Mouse (Mus musculus): Measurements from ENCODE around the gene Tsen54. TPM values are rescaled to one million over a fixed set of nuclear protein-coding genes. Genes with fewer than 3 reads are reported as not detected.

Gene Tsen54
- polyA plus RNA-seq, 1 experiment from 2014 or later = 36.7 TPM

DNA sequence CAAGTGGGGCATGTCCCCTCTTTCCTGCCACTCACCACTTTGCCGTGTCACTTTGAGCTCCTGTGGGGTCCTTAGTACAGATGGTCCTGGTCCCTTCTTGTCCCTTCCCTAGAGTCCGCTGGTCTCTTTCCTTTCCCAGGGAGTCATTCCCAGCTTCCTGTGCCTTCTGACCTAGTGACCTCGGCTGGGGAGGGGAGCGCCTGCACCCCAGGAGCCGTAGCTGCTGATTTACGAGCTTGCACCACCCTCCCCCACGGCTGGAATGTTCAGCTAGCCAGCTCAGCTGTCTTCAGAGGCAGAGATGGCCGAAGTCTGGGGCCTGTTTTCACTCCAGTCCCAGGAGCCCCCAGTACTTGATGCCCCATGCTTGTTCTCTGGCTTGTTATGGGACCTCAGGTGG is 18.0 kb downstream of the Tsen54 start:
- WGBS = 11% methylated on average over 8 of the region's 8 CpGs
- H3K36me3 ChIP-seq = no peaks in the 10 kb centered on the region
- H3K27ac ChIP-seq = no peak overlapping the region
- no peaks in the 10 kb centered on the region for H3K9me3 ChIP-seq
- H3K9ac ChIP-seq = no peak overlapping the region
- H3K4me2 ChIP-seq (replicated peaks) = no peak overlapping the region
- H3K27me3 ChIP-seq = peaks cover 22% of the 10 kb centered on the region
- no peak overlapping the region for H3K4me3 ChIP-seq
- ATAC-seq (ENCODE audit: insufficient number of reproducible peaks, insufficient read depth, low FRiP score, low TSS enrichment) = no peak
- peaks cover 40% of the 10 kb centered on the region for H3K4me1 ChIP-seq

DNA sequence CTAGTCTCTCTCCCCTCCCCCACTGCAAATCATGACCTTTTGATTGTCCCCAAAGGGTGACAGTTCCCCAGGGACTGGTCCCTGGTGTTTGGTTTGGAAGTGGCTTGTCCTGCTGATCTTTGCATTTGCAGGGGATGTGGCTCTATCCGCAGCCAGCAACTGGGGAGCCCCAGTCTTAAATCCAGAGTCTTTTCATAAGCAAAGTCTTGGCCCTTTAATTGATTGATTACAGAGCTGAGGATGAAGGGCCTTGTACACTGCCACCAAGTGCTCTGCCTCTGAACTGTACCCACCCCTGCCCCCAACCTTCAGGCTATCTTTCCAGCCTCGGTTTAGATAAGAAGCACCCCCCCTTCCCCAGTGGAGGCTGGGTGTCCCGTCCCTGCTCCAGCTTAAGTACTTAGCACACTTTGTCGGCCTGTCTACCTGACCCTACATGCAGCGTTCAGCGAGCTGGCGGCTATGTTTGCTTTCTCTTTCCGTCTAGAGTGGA is 18.5 kb downstream of the Tsen54 start:
- no peaks in the 10 kb centered on the region for H3K9me3 ChIP-seq
- H3K36me3 ChIP-seq = no peaks in the 10 kb centered on the region
- no peak overlapping the region for H3K27ac ChIP-seq
- 18% methylated on average over 8 of the region's 8 CpGs for WGBS
- H3K9ac ChIP-seq = no peak overlapping the region
- H3K27me3 ChIP-seq = peaks cover 21% of the 10 kb centered on the region
- H3K4me2 ChIP-seq (replicated peaks) = no peak overlapping the region
- no peak for ATAC-seq (ENCODE audit: insufficient number of reproducible peaks, insufficient read depth, low FRiP score, low TSS enrichment)
- H3K4me1 ChIP-seq = peaks cover 40% of the 10 kb centered on the region
- H3K4me3 ChIP-seq = no peak overlapping the region

DNA sequence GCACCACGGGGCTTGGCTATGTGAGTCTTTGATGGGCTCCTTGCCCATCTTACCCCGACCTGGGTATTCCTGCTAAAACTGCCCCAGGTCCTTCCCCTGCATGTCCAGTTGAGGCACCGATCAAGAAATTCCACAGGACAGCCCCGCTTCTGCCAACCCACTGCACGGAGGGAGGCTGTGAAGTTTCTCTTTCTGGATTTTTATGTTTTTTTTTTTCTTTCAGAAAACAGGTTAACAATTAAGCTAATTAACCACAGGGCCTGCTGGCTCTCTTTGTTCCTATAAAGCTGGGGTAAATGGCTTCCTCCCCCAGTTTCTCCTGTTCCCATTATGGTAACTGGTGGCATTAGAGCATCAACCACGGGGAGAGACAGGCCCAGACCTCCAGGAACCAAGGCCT is 19.5 kb downstream of the Tsen54 start:
- H3K27me3 ChIP-seq = peaks cover 21% of the 10 kb centered on the region
- H3K27ac ChIP-seq = no peak overlapping the region

DNA sequence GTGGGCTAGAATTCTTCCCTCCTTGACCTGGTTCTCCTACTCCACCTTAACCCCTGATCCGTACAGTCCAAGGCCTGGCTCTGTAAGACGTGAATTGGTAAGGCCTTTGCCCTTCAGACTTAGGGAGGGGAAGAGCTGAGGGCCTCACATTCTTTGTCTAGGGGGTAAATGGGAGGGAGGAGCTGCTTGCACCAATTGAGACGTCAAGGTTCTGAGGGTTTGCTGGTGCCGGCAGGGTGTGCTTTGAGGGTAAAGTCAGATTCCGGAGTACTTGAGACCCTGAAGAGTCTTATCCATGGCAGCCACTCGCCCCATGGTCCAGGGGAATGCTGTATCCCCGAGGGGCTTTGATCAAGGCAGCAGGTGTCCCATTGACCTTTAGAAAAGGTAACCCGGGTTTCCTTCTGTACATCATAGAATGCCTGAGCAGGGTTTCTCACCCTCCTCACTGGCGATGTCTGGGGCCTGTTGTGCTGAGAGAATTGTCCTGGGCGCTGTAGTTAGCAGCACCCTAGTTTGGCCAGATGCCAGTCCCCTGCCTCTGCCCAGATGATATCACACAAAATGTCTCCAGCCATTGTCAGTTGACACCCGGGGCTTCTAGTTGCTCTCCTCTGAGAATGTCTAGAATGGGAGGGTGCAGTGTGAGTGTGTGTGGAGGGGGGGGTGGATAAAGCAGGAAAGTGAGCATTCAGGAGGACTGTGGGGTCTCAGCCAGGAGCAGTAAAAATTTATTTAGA is 22.3 kb downstream of the Tsen54 start:
- no peaks in the 10 kb centered on the region for H3K36me3 ChIP-seq
- H3K4me1 ChIP-seq = peaks cover 54% of the 10 kb centered on the region
- ATAC-seq (ENCODE audit: insufficient number of reproducible peaks, insufficient read depth, low FRiP score, low TSS enrichment) = no peak
- H3K4me3 ChIP-seq = no peak overlapping the region
- H3K4me2 ChIP-seq (replicated peaks) = no peak overlapping the region
- H3K27ac ChIP-seq = no peak overlapping the region
- no peak overlapping the region for H3K9ac ChIP-seq
- no peaks in the 10 kb centered on the region for H3K9me3 ChIP-seq
- H3K27me3 ChIP-seq = no peaks in the 10 kb centered on the region
- 45% methylated on average over 11 of the region's 11 CpGs for WGBS

More for the DNA sequence above, 19.5 kb downstream of the Tsen54 start:
- 64% methylated on average over 6 of the region's 6 CpGs for WGBS
- no peak for ATAC-seq (ENCODE audit: insufficient number of reproducible peaks, insufficient read depth, low FRiP score, low TSS enrichment)
- no peaks in the 10 kb centered on the region for H3K9me3 ChIP-seq
- H3K36me3 ChIP-seq = no peaks in the 10 kb centered on the region
- H3K9ac ChIP-seq = no peak overlapping the region
- peaks cover 47% of the 10 kb centered on the region for H3K4me1 ChIP-seq
- no peak overlapping the region for H3K4me3 ChIP-seq
- H3K4me2 ChIP-seq (replicated peaks) = no peak overlapping the region

DNA sequence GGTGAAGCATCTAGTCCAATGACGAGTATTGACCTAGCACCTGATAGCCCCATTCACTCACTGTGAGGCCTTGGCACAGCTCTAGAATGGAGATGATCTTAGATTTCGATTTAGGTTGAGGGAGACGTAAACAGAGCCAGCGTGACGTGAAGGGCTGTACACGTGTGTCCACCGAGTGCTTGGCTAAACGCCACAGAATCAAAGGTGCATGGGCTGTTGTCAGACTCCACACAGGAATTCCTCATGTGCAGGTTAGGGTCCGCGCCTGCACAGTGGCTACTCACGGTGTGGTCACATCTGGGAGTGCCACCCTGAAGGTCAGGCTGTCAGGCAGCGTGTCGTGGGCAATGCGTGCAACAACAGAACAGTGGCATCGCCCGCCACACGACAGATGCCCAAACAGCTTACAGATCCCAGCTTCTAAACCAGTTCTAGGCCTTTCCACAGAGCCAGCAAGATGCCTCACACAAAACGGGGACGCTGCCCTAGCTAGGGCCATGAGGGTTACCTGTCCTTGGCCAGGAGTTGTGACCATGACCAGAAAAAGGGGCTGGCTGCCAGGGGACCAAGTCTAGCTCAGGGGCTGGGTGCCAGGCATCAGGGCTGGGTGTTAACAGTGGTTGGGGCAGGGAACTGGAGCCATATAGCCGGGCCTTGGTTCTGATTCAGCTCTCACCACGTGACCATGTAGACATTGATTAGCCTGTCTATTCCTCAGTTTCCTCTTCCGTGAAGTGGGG is 23.3 kb downstream of the Tsen54 start:
- 91% methylated on average over 22 of the region's 22 CpGs for WGBS
- ATAC-seq (ENCODE audit: insufficient number of reproducible peaks, insufficient read depth, low FRiP score, low TSS enrichment) = no peak
- Histone ChIP-seq H3K4me1 (peaks cover 57% of the 10 kb centered on the region), H3K4me3 (no peak overlapping the region), H3K9ac (no peak overlapping the region), H3K9me3 (no peaks in the 10 kb centered on the region), H3K27ac (no peak overlapping the region), H3K27me3 (no peaks in the 10 kb centered on the region), H3K4me2 (replicated peaks) (no peak overlapping the region), H3K36me3 (no peaks in the 10 kb centered on the region)

DNA sequence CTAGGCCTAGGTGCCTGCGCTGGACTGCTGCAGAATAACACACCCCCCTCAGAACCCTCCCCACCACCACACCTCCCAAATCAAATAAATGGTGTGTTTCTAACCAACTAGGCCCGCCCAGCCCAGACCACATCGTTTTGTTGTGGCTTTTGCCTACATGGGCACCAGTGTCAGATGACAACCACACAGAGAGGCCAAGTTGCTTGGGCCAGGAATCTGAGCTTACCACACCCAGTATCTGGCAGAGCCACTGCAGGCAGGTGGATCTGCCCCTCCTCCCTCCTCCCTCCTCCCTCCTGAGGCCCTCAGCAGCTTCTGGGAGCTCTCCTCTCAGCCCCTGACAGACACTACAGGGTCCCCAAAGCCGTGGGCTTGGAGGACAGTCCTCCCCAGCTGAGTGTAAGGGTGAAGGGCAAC is 24.4 kb downstream of the Tsen54 start:
- H3K27ac ChIP-seq = no peak overlapping the region
- H3K27me3 ChIP-seq = no peaks in the 10 kb centered on the region
- no peak overlapping the region for H3K4me3 ChIP-seq
- peak; percentile 57; the same call in 1 of the 2 replicates for ATAC-seq (ENCODE audit: insufficient number of reproducible peaks, insufficient read depth, low FRiP score, low TSS enrichment)
- no peaks in the 10 kb centered on the region for H3K9me3 ChIP-seq
- peaks cover 46% of the 10 kb centered on the region for H3K4me1 ChIP-seq
- WGBS = 26% methylated on average over 4 of the region's 4 CpGs
- no peaks in the 10 kb centered on the region for H3K36me3 ChIP-seq
- H3K4me2 ChIP-seq (replicated peaks) = no peak overlapping the region
- H3K9ac ChIP-seq = no peak overlapping the region

DNA sequence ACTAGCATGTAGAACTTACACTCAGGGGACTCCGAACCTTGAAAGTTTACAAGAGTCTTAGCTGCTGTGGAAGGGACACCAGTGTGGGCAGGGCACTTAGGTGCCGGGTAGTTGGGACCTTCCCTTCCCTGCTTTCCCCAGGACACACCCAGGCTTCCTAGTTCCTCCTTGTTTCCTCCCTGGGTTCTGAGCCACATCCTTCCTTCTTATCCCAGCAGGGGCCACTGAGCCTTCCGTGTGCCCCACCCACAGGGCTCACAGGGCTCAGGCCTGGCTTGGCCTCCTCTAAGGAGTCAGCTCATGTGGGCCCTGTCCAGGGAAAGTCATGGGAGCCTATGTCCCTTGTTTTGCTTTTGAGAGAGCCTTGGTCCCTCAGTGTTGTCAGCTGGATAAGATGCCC is 25.2 kb downstream of the Tsen54 start:
- Histone ChIP-seq H3K27me3 (no peaks in the 10 kb centered on the region), H3K27ac (peak overlapping the region; percentile 24; the same call in 1 of the 2 replicates), H3K36me3 (no peaks in the 10 kb centered on the region), H3K4me3 (no peak overlapping the region), H3K9ac (0 out of 2 replicates have a peak overlapping the region, but pooled peaks have one; percentile 28), H3K4me1 (peaks cover 48% of the 10 kb centered on the region), H3K9me3 (no peaks in the 10 kb centered on the region), H3K4me2 (replicated peaks) (no peak overlapping the region)
- WGBS = 54% methylated on average over 3 of the region's 3 CpGs
- no peak for ATAC-seq (ENCODE audit: insufficient number of reproducible peaks, insufficient read depth, low FRiP score, low TSS enrichment)

DNA sequence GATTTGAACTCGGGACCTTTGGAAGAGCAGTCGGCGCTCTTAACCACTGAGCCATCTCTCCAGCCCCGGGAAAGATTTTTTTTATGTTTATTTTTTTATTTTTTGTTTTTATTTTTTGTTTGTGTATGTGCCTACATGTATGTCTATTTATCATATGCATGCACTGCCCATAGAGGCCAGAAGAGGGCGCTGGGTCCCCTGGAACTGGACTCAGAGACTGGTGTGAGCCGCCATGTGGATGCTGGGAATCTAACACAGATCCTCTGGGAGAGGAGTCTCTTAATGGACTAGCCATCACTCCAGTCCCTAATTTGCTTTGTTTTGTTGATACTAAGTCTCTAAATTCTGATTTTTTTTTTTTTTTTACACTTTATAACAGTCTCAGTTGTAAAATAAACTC is 26.5 kb downstream of the Tsen54 start:
- Histone ChIP-seq H3K4me3 (no peak overlapping the region), H3K27me3 (no peaks in the 10 kb centered on the region), H3K9me3 (no peaks in the 10 kb centered on the region), H3K4me2 (replicated peaks) (no peak overlapping the region), H3K27ac (no peak overlapping the region), H3K9ac (no peak overlapping the region), H3K4me1 (peaks cover 41% of the 10 kb centered on the region), H3K36me3 (0 out of 2 replicates have a peak, but pooled peaks cover 7% of the 10 kb centered on the region)
- WGBS = 85% methylated on average over 6 of the region's 6 CpGs
- no peak for ATAC-seq (ENCODE audit: insufficient number of reproducible peaks, insufficient read depth, low FRiP score, low TSS enrichment)

DNA sequence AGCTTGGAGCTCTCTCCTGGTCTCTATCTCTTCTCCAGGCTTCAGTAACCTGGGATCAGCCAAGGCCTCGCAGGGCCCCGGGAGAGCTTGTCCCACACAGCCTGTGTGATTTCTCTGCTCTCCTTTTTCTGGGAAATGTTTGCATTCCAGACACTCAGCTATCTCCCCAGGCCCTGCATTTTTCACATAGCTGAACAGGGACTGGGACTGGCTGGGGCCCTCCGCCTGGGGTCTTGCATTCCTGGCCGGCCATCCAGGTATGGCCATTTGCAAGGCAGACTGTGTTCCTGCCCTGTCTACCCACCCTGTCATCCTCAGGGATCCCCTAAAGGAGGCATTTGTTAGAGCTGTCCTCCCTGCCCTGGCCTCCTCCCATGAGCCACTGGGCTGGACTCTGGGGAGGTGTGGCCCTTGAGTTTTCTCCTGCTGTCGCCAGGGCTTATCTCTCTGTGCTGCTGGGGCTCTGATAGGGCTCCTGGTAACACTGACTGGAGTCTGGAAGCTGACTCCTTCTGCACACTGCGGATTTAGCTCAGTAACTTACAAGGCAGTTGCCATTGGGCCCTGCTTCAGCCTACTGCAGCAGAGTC is 27.5 kb downstream of the Tsen54 start:
- Histone ChIP-seq H3K9me3 (no peaks in the 10 kb centered on the region), H3K36me3 (0 out of 2 replicates have a peak, but pooled peaks cover 7% of the 10 kb centered on the region), H3K4me1 (peaks cover 38% of the 10 kb centered on the region), H3K27me3 (no peaks in the 10 kb centered on the region), H3K27ac (peak overlapping the region; percentile 79), H3K4me2 (replicated peaks) (no peak overlapping the region), H3K9ac (no peak overlapping the region), H3K4me3 (no peak overlapping the region)
- 17% methylated on average over 6 of the region's 6 CpGs for WGBS
- ATAC-seq (ENCODE audit: insufficient number of reproducible peaks, insufficient read depth, low FRiP score, low TSS enrichment) = no peak

DNA sequence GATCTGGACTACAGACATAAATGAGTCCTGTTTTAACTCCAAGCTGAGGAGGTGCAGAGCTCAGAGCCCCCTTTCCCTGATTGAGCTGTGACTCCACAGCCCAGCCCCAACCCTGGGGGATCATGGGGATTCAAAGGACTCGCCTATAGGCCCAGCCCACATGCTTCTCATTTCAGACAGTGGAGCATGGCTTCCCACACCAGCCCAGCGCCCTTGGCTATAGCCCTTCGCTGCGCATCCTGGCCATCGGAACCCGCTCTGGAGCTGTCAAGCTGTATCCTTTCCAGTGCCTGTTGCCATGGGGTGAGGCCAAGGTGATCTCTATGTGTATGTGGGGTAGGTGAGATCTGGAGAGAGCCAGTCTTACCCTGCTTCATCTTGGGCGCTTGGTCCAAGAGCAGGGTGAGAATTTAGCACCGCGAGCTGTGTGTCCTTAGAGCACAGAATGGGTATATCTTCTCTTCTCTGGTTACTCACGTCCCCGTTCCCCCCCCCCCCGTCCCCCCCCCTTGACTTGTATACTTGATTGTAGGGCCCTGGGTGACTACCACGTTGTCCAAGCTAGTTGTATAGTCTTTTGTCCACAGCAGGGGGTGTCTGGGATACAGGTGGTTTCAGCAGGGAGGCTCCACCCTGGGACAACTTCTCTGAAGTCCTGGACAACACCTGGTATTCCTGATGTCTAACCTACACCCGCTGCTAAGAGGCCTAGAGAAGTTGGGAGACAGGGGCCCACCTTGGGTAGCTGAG is 28.8 kb downstream of the Tsen54 start:
- H3K36me3 ChIP-seq = 0 out of 2 replicates have a peak, but pooled peaks cover 7% of the 10 kb centered on the region
- no peaks in the 10 kb centered on the region for H3K27me3 ChIP-seq
- no peak for ATAC-seq (ENCODE audit: insufficient number of reproducible peaks, insufficient read depth, low FRiP score, low TSS enrichment)
- H3K27ac ChIP-seq = no peak overlapping the region
- H3K4me1 ChIP-seq = peaks cover 37% of the 10 kb centered on the region
- H3K9me3 ChIP-seq = no peaks in the 10 kb centered on the region
- H3K4me2 ChIP-seq (replicated peaks) = no peak overlapping the region
- no peak overlapping the region for H3K4me3 ChIP-seq
- WGBS = 84% methylated on average over 10 of the region's 14 CpGs
- H3K9ac ChIP-seq = no peak overlapping the region

DNA sequence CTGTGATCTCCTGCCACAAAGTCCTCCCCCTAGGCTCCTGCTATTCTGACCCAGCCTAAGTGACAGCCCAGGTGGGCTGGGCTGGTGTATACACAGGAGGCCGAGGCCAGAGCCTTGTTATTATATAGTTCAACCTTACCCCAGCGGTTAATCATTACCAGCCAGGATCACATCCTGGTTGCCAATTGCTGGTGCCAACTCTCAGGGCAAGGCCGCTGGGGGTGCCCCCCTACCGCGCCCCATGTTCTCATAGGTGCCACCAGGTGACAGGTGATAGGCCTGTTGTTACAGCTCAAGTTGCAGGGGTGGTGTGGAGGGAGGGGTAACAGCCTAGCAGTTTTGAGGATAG is 29.3 kb downstream of the Tsen54 start:
- no peak for ATAC-seq (ENCODE audit: insufficient number of reproducible peaks, insufficient read depth, low FRiP score, low TSS enrichment)
- Histone ChIP-seq H3K36me3 (0 out of 2 replicates have a peak, but pooled peaks cover 7% of the 10 kb centered on the region), H3K4me3 (no peak overlapping the region), H3K9ac (no peak overlapping the region), H3K4me1 (peaks cover 31% of the 10 kb centered on the region), H3K27ac (no peak overlapping the region), H3K4me2 (replicated peaks) (no peak overlapping the region), H3K27me3 (no peaks in the 10 kb centered on the region), H3K9me3 (no peaks in the 10 kb centered on the region)
- WGBS = 73% methylated on average over 5 of the region's 5 CpGs

Data from embryonic facial prominence, embryonic 12.5 days (tissue).